Mouse (Mus musculus) stomach, postnatal 0 days (tissue): ENCODE data around the gene Zfp704.

Experiments used
- CTCF ChIP-seq: IDR thresholded peaks from 2 replicates; pipeline ENCODE4 v1.5.1; 2016; ENCODE audit warnings: antibody characterized with exemption, low read depth, mild to moderate bottlenecking, moderate library complexity
- EP300 ChIP-seq: optimal IDR thresholded peaks from 2 replicates; pipeline ENCODE3; 2016; ENCODE audit warnings: antibody characterized with exemption

DNA sequence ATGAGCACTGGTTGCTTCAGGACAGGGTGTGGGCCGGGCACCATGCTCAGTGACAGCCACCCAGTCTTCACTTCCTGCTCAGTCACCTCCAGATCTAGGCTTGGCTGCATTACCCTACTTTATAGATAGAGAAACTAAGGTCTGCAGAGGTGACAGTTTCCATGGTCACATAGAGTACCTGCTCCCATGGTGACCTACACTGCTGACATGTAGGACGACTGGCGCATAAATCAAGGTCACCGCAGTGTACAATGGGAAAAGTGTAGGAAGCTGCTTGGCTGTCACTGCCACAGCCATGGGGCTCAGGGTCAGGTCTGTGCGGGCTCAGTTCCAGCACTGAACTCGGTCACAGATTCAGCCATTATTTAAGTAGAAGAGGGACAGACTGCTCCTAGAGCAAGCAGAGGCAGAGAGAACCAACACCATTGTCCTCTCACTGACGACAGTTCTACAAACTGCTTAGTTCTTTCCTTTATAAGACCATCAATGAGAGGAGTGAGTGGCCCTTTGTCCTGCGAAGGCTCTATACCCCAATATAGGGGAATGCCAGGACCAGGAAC, 109.8 kb downstream of the Zfp704 start:
- TF ChIP-seq CTCF (no peak), EP300 (no peak)
